Mouse (Mus musculus): ENCODE data around the gene Cbx2. TPM values are rescaled to one million over a fixed set of nuclear protein-coding genes. Genes with fewer than 3 reads are reported as not detected.

Gene Cbx2
- polyA plus RNA-seq, 1 experiment from 2014 or later, result 15.3 TPM

GRCm38 (mm10) chr11:119044551-119045337 is 22.0 kb downstream of the Cbx2 start:
- WGBS, result 2% methylated on average over 41 of the region's 41 CpGs
- no peaks in the 10 kb centered on the region for H3K9me3 ChIP-seq
- H3K27ac ChIP-seq (replicated peaks), result no peak overlapping the region
- peaks cover 62% of the 10 kb centered on the region for H3K27me3 ChIP-seq
- peak overlapping the region; percentile 22 for H3K4me2 ChIP-seq
- ATAC-seq (ENCODE audit: low FRiP score, low read depth), result no peak
- H3K4me1 ChIP-seq (replicated peaks), result peaks cover 57% of the 10 kb centered on the region
- H3K9ac ChIP-seq, result no peak overlapping the region
- H3K36me3 ChIP-seq, result no peaks in the 10 kb centered on the region
- no peak overlapping the region for H3K4me3 ChIP-seq

GRCm38 (mm10) chr11:119046601-119047245 is 24.0 kb downstream of the Cbx2 start:
- H3K4me3 ChIP-seq, result peak overlapping the region; percentile 40
- 0 out of 2 replicates have a peak overlapping the region, but pooled peaks have one; percentile 23 for H3K9ac ChIP-seq
- under 1% methylated on average over 39 of the region's 39 CpGs for WGBS
- H3K27ac ChIP-seq (replicated peaks), result no peak overlapping the region
- H3K4me2 ChIP-seq, result peak overlapping the region; percentile 67
- no peaks in the 10 kb centered on the region for H3K9me3 ChIP-seq
- no peak for ATAC-seq (ENCODE audit: low FRiP score, low read depth)
- H3K4me1 ChIP-seq (replicated peaks), result peaks cover 45% of the 10 kb centered on the region
- no peaks in the 10 kb centered on the region for H3K36me3 ChIP-seq
- H3K27me3 ChIP-seq, result peaks cover 82% of the 10 kb centered on the region

- Histone ChIP-seq H3K36me3 (no peaks in the 10 kb centered on the region), H3K4me3 (peak overlapping the region; percentile 40), H3K4me1 (replicated peaks) (peaks cover 47% of the 10 kb centered on the region), H3K4me2 (peak overlapping the region; percentile 67), H3K9me3 (no peaks in the 10 kb centered on the region), H3K9ac (no peak overlapping the region; the same call in 1 of the 2 replicates), H3K27me3 (peaks cover 85% of the 10 kb centered on the region), H3K27ac (replicated peaks) (no peak overlapping the region)
- ATAC-seq (ENCODE audit: low FRiP score, low read depth), result no peak
- under 1% methylated on average over 43 of the region's 43 CpGs for WGBS
Measured at GRCm38 (mm10) chr11:119047261-119048132, 24.7 kb downstream of the Cbx2 start.

- H3K9me3 ChIP-seq, result no peaks in the 10 kb centered on the region
- H3K27ac ChIP-seq (replicated peaks), result no peak overlapping the region
- H3K27me3 ChIP-seq, result peaks cover 82% of the 10 kb centered on the region
- H3K9ac ChIP-seq, result no peak overlapping the region; the same call in 1 of the 2 replicates
- ATAC-seq (ENCODE audit: low FRiP score, low read depth), result no peak
- 0 out of 2 replicates have a peak overlapping the region, but pooled peaks have one; percentile 3 for H3K4me3 ChIP-seq
- no peaks in the 10 kb centered on the region for H3K36me3 ChIP-seq
- H3K4me1 ChIP-seq (replicated peaks), result peaks cover 49% of the 10 kb centered on the region
- H3K4me2 ChIP-seq, result peak overlapping the region; percentile 67; the same call in 1 of the 2 replicates
- 0% methylated on average over 13 of the region's 13 CpGs for WGBS
Measured at GRCm38 (mm10) chr11:119048133-119048510, 25.4 kb downstream of the Cbx2 start.

- ATAC-seq (ENCODE audit: low FRiP score, low read depth), result no peak
- 9% methylated on average over 2 of the region's 2 CpGs for WGBS
- Histone ChIP-seq H3K4me2 (no peak overlapping the region), H3K27me3 (peaks cover 62% of the 10 kb centered on the region), H3K9me3 (no peaks in the 10 kb centered on the region), H3K27ac (replicated peaks) (no peak overlapping the region), H3K4me3 (no peak overlapping the region), H3K9ac (no peak overlapping the region), H3K4me1 (replicated peaks) (peaks cover 55% of the 10 kb centered on the region), H3K36me3 (no peaks in the 10 kb centered on the region)
Measured at GRCm38 (mm10) chr11:119050361-119050760, 27.6 kb downstream of the Cbx2 start.

GRCm38 (mm10) chr11:119051426-119051825 is 28.7 kb downstream of the Cbx2 start:
- peaks cover 58% of the 10 kb centered on the region for H3K4me1 ChIP-seq (replicated peaks)
- peaks cover 52% of the 10 kb centered on the region for H3K27me3 ChIP-seq
- ATAC-seq (ENCODE audit: low FRiP score, low read depth), result no peak

GRCm38 (mm10) chr11:119051927-119052660 is 29.3 kb downstream of the Cbx2 start:
- Histone ChIP-seq H3K27ac (replicated peaks) (peak overlapping the region; percentile 90), H3K9ac (peak overlapping the region; percentile 54; the same call in 1 of the 2 replicates), H3K9me3 (no peaks in the 10 kb centered on the region), H3K36me3 (no peaks in the 10 kb centered on the region), H3K4me3 (peak overlapping the region; percentile 49; the same call in 1 of the 2 replicates), H3K4me1 (replicated peaks) (peaks cover 56% of the 10 kb centered on the region), H3K27me3 (peaks cover 50% of the 10 kb centered on the region), H3K4me2 (peak overlapping the region; percentile 92)
- no peak; the same call in 1 of the 2 replicates for ATAC-seq (ENCODE audit: low FRiP score, low read depth)
- 3% methylated on average over 15 of the region's 15 CpGs for WGBS

More at GRCm38 (mm10) chr11:119051426-119051825, 28.7 kb downstream of the Cbx2 start:
- Histone ChIP-seq H3K27ac (replicated peaks) (no peak overlapping the region), H3K36me3 (no peaks in the 10 kb centered on the region), H3K4me3 (no peak overlapping the region), H3K9me3 (no peaks in the 10 kb centered on the region), H3K4me2 (no peak overlapping the region), H3K9ac (no peak overlapping the region)

GRCm38 (mm10) chr11:119052661-119053256 is 30.0 kb downstream of the Cbx2 start:
- H3K9me3 ChIP-seq, result no peaks in the 10 kb centered on the region
- no peak for ATAC-seq (ENCODE audit: low FRiP score, low read depth)
- H3K27me3 ChIP-seq, result peaks cover 47% of the 10 kb centered on the region
- peak overlapping the region; percentile 54 for H3K9ac ChIP-seq
- H3K4me2 ChIP-seq, result peak overlapping the region; percentile 92
- H3K36me3 ChIP-seq, result no peaks in the 10 kb centered on the region
- peaks cover 57% of the 10 kb centered on the region for H3K4me1 ChIP-seq (replicated peaks)
- peak overlapping the region; percentile 49 for H3K4me3 ChIP-seq
- 4% methylated on average over 13 of the region's 13 CpGs for WGBS
- H3K27ac ChIP-seq (replicated peaks), result peak overlapping the region; percentile 90

GRCm38 (mm10) chr11:119053257-119053670 is 30.5 kb downstream of the Cbx2 start:
- Histone ChIP-seq H3K27me3 (peaks cover 46% of the 10 kb centered on the region), H3K9me3 (no peaks in the 10 kb centered on the region), H3K27ac (replicated peaks) (peak overlapping the region; percentile 90), H3K4me3 (peak overlapping the region; percentile 49), H3K9ac (peak overlapping the region; percentile 54), H3K36me3 (no peaks in the 10 kb centered on the region), H3K4me2 (peak overlapping the region; percentile 92), H3K4me1 (replicated peaks) (peaks cover 57% of the 10 kb centered on the region)
- peak; percentile 92 for ATAC-seq (ENCODE audit: low FRiP score, low read depth)
- WGBS, result 0% methylated on average over 39 of the region's 42 CpGs

GRCm38 (mm10) chr11:119053738-119054350 is 31.1 kb downstream of the Cbx2 start:
- Histone ChIP-seq H3K27me3 (peaks cover 46% of the 10 kb centered on the region), H3K9me3 (no peaks in the 10 kb centered on the region), H3K9ac (peak overlapping the region; percentile 53), H3K4me3 (peak overlapping the region; percentile 49), H3K27ac (replicated peaks) (peak overlapping the region; percentile 90), H3K4me2 (peak overlapping the region; percentile 92), H3K36me3 (no peaks in the 10 kb centered on the region), H3K4me1 (replicated peaks) (peaks cover 60% of the 10 kb centered on the region)
- peak; percentile 59 for ATAC-seq (ENCODE audit: low FRiP score, low read depth)
- WGBS, result under 1% methylated on average over 34 of the region's 35 CpGs
